Mouse (Mus musculus) skeletal muscle tissue, adult 2 months (tissue): Measurements from ENCODE around the gene Snrpn.
"Not testable (repeated sequence)": the region's sequence is repeated elsewhere in the genome, so short reads cannot be mapped to it uniquely, and the experiment has no call there.

Experiments
- DNase-seq: peaks from one replicate; pipeline ENCODE4 v3.0.0-alpha.2; 2012; ENCODE audit warnings: low read depth, low spot score

Gene Snrpn

DNA sequence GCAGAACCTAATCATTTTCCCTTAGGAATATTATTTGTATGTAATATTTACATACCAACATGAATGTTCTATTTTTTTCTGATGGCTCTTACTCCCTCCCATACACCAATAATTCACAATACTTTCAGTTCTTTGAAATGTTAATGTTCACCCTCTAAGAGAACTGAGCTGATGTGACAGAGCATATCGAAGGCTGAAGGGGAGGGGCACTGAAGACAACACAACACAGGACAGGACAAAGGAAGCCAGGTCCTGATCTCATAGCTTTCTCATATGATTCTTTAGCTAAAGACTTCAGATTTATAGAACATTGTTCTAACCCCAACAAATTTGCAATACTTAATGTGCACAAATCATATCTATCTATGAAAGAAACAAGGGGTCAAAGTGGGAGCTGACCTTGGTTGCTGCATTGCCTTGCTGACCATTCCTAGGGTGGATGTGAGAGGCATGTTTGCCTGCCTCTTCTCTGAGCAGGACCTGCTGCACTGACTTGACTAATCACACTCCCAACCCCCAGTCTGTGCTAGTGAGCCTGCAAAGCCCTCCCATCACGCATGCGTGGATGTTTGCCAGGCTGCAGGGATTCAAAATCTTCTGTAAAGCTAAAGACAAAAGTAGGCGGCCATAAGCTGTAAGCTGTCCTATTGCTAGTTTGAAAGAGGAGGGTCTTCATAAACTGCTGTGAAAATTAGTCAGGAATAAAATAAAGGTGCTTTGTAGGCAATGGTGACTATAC is at the start of gene Snrpn:
Gene Snrpn, minus strand, starts transcription at position 478 of the 739 bp plus-strand sequence.
- DNase-seq: no peak

DNA sequence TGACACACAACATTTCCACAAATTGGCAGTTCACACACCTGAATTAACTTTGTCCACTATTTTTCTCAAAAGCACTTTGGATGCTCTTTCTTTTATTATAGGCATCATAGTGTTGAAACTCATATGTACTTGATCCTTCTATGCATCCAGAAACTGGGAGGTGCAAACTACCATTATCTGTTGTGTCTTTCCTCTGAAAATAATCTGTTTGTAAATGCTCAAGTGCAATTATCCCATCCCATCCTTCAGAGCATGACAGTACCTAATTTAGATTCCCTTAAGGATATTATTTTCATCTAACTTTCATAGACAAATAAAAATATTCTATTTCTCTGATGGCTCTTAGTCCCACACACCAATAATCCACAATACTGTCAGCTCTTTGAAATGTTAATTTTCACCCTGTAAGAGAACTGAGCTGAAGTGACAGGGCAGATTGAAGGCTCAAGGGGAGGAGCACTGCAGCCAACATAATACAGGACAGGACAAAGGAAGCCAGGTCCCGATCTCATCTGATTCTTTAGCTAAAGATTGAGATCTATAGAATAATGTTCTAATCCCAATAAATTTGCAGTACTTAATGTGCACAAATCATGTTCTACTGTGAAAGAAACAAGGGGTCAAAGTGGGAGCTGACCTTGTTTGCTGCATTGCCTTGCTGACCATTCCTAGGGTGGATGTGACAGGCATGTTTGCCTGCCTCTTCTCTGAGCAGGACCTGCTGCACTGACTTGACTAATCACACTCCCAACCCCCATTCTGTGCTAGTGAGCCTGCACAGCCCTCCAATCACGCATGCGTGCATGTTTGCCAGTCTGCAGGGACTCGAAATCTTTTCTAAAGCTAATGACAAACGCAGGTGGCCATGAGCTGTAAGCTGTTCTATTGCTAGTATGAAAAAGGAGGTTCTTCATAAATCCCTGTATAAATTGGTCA is 30.5 kb upstream of the Snrpn start:
- DNase-seq: no peak

DNA sequence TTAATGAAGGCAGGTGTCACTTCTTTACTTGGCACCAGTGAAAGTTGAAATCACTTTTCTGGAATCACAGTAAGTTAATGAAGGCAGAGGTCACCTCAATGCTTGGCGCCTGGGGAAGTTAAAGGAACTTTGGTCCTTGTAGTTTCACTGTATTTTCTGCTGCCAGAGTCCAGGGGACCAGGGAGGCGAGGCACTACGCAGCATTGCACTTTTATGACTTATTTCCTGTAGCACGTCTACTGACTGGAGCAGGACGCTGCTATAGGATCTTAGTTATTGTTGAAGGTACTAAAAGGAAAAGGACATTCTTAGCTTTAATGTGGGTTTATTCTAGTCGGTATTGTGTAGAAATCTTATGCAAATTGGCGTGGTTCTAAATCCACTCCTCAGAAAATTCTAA is 14.7 kb downstream of the Snrpn start:
- no peak for DNase-seq

DNA sequence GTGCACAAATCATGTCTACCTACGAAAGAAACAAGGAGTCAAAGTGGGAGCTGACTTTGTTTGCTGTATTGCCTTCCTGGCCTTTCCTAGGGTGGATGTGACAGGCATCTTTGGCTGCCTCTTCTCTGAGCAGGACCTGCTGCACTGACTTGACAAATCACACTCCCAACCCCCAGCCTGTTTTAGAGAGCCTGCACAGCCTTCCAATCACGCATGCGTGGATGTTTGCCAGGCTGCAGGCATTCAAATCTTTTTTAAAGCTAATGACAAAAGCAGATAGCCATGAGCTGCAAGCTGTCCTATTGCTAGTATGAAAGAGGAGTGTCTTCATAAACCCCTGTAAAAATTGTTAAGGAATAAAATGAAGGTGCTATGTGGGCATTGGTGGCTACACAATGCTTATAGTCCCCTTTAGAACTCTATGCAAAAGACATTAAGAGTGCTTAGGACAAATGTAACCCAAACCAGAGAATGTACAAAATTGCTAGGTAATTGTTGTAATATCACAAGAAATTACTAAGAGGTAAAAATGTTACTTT is 16.9 kb downstream of the Snrpn start:
- not testable (repeated sequence) for DNase-seq

DNA sequence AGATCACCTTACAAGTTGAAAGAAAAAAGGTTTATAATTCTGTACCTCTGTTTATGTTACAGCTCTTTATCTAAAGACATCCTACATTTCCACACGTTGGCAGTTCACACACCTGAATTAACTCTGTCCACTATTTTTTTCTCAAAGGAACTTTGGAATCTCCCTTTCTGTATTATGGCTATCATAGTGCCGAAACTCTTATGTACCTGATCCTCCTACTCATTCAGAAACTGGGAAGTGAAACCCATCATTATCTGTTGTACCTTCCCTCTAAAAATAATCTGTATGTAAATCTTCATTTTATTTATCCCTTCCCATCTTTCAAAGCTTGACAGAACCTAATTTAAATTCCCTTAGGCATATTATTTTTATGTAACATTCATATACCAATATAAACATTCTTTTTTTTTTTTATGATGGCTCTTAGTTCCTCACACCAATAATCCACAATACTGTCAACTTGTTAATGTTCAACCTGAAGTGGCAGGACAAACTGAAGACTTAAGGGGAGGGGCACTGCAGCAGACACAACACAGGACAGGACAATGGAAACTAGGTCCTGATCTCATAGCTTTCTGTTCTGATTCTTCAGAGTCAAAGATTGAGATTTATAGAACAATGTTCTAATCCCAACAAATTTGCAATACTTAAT is 17.5 kb downstream of the Snrpn start:
- DNase-seq: no peak

DNA sequence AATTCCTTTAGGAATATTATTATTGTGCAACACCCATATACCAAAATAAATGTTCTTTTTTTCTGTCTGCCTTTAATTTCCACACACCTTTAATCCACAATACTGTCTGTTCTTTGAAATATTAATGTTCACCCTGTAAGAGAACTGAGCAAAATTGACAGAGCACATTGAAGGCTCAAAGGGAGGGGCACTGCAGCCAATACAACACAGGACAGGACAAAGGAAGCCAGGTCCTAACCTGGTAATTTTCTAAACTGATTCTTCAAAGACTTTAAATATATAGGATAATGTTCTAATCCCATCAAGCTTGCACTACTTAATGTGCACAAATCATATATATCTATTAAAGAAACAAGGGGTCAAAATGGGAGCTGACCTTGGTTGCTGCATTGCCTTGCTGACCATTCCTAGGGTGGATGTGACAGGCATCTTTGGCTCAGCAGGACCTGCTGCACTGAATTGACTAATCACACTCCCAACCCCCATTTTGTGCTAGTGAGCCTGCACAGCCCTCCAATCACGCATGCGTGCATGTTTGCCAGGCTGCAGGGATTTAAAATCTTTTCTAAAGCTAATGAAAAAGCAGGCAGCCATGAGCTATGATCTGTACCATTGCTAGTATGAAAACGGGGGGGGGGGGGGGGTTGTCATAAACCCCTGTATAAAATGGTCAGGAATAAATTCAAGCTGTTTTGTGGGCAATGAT is 42.7 kb downstream of the Snrpn start:
- DNase-seq: no peak

DNA sequence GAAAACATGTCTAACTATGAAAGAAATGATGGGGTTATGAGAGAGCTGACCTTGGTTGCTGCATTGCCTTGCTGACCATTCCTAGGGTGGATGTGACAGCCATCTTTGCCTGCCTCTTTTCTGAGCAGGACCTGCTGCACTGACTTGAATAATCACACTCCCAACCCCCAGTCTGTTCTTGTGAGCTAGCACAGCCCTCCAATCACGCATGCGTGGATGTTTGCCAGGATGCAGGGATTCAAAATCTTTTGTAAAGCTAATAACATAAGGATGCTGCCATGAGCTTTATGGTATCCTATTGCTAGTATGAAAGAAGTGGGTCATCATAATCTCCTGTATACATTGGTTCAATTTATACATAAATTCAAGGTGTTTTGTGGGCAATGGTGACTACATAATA is 63.7 kb downstream of the Snrpn start:
- no peak for DNase-seq

DNA sequence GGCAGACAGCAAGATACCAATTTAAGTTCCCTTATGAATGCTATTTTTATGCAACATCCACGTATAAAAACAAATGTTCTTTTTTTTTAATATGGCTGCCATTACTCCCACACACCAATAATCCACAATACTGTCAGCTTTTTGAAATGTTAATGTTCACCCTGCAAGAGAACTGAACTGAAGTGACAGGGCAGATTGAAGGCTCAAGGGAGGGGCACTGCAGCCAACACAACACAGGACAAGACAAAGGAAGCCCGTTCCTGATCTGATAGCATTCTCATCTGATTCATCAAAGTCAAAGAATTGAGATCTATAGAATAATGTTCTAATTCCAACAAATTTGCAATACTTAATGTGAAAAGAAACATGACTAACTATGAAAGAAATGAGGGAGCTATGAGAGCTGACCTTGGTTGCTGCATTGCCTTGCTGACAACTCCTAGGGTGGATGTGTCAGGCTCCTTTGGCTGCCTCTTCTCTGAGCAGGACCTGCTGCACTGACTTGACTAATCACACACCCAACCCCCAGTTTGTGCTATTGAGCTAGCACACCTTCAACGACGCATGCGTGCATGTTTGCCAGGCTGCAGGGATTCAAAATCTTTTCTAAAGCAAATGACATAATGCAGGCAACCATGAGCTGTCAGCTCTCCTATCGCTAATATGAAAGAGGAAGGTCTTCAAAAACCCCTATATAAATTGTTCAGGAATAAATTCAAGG is 92.4 kb downstream of the Snrpn start:
- no peak for DNase-seq

DNA sequence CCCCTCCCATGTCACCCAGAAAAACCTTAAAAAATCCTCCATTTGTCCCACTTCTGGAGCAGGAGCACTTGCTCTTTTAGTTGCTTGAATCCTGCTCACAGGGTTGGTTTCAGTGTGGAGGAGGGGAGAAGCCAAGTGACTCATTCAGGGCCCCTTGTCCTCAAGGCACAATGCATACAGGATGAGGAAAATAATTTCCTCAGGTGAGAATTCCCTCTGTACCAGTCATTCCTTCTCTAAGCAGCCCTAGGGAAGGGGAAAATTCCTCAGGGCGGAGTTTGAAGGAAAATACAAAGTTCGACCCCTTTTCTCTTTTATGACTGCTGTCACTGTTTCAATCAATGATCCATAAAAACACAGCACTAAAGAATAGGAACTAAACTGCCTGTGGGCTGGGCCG is 126.8 kb downstream of the Snrpn start:
- no peak for DNase-seq

DNA sequence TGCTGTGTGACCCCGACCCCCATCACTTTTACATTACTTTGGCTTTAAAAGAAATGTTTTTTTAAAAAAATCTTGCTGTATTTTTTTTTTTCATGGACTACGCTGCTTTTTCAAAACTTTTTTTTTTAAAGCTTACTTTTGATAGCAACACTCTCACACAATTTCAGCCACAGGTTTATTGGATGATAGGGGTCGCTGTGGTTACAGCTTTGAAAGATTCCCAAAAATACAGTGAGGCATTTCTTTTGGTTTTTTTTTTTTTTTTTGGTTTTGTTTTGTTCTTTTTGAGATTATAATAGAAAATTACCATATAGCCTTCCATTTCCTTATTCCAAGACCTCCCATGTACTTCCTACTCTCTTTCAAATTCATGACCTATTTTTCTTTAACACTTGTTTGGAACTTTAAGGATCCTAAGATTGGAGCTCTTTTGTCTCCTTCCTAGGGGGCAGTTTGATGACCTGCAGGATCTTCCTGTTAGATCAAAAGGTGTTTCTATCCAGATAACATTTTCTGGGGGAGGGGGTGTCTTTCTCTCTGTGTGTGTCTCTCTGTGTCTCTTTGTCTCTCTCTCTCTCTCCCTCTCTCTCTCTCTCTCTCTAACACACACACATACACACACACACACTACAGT is 132.2 kb downstream of the Snrpn start:
- no peak for DNase-seq

DNA sequence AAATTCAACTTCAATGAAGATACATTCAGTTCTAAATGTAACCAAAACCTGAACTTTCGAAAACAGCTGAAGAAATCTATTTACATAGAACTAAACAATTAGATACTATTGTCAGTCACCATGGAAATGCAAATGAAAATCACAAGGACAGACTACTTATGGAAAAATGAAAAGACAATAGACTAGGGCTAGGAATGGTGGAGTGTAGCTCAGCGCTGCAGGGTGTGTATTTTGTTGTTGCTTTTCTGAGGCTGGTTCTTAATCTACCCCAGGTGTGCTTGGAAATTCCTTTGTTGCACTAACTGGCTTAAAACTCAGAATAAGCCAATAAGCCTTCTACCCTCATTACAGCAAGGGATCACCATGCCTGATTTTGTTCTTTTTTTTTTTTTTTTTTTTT is 133.8 kb downstream of the Snrpn start:
- DNase-seq: no peak

DNA sequence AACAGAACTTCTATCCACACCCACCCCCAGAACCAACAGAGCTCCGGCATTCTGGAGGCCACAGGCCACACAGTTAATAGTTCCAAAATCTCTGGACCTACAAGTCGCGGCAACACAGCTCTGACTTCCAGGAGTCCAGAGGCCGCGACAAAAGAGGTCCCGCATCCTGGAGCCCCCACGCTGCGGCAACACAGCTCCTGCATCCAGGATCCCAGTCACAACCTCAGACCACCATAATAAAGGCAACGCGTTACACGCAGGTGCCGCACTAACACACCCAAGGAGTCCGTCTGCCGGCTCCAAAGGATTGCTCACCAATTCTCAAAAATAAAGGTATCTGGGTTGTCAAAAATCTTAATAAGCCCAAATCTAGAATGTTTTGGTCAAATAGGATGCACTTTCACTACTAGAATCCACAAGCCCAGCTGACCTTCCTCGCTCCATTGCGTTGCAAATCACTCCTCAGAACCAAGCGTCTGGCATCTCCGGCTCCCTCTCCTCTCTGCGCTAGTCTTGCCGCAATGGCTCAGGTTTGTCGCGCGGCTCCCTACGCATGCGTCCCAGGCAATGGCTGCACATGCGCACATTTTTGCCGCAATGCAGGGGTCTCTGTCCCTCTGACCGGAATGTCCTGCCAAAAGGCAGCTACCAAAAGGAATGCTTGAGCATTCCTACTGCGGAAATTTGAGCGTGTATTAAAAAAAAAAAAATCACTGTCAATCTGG is 135.3 kb downstream of the Snrpn start, which contains the start of the genes Snurf and Gm38393:
Gene Snurf, minus strand, starts transcription at position 444 of the 725 bp plus-strand sequence.
Gene Gm38393, minus strand, starts transcription at position 459 of the 725 bp plus-strand sequence.
- DNase-seq: peak; percentile 31

DNA sequence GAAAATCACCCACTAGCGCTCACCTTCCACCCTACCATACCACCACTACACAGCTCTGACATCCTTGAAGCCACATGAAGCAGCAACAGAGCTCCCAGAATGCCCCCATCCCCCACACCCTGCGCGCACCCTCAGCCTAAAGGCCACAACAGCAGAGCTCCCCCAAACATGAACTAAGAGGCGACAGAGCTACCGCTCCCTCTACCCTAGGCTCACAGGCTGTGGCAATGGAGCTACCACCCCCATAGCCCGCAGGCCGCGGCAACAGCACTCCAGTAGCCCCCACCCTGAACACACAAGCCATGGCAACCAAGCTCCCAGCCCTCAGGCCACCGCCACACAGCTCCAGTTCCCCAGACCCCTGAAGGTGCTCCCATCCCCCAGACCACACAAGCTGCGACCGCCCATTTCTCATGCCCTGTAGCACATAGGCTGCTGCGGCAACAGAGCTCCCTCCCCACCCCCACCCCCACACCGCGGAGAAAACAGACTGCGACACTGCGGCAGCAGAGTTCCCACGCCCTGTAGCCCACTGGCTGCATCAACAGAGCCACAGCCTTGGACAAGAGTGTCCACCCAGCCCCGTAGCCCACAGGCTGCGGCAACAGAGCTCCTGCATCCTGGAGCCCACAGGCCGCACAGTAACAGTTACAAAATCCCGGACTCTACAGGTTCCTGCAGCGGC is 136.0 kb downstream of the Snrpn start:
- no peak for DNase-seq

DNA sequence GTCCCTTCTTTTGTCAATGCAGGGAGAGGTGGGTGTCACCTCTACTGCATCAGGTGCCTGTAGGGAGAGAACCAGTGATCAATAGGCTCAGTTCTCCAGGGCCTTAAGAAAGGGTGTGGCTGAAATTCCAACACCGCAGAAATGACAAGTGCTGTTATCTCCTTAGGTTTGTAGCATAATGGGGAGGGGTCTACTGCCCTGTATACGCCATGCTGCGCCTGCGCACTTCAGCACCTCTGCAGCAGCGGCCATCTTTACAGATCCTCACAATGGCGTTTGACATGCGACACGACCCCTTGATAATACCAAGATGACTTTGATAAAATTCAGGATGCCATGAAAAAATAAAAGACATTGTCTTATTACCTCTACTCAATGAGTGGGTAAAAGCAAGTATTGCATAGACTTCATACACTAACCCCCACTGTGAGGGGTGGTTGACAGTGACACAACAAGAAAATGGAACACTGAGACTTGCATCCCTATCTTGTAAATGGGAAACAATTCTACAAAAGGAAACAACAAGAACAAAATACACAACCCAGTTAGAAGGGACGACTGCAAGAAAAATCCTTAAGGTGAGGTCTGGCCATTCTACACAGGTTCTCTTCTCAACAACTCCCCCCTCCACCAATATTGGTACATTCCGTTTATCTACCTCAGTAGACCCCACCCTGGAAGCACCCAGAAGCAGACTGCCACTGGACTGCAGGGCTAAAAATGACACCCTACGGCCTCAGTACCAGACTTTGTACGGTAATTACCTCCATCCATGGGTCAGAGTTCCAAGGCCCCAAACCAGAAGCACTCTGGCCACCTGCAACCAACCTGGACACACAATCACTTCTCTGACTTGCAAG is 136.8 kb downstream of the Snrpn start:
- DNase-seq: no peak

DNA sequence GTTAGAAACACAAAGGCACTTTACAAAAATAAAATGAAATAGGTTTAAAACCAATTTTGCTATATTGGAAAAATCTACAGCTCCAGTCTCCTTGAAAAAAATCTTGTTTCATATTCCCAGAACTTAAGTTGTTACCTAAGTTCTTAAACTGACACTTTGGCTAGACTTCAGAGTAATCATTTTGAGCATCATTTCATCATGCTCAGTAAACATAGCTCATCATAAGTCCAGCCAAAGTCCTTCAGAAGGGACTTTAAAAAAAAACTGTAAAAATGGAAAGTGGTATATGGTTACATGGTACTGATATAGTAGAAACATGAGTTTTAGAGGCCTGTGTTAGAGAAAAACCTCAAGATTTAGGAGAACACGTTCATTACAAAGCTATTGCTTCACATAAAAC is 161.4 kb downstream of the Snrpn start:
- no peak for DNase-seq
